ENCODE assay signal across 8 mouse cellular contexts in the genomic region with DNA sequence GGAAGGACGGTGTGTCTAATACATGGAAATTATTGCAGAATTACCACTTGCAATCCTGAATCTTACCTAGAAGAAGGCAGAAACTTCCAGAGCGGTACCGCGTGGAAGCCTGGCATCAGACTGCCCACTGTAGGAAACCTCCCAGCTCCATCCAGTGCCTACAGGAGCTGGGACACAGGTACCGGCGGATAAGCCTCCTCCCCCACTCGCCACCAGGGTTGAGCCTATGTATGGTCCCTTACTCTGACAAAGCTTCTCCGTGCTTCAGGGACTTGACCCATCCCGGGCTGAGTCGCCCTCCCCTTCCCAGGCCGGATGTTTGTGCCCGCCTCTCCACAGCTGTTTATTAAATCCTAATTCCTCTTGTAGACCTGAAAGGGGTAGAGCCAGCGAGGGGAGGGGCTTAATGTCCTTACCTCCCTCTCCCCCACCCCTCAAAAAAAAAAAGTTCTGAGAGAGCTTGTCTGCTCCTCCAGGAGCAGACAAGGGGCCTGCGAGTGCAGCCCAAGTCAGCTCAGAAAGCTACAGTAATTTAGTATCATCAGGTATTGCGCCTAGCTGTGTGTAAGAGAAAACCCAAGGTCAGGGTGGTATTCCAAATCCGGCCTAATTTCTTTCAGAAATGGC. TPM values are rescaled to one million over a fixed set of nuclear protein-coding genes. Genes with fewer than 3 reads are reported as not detected.
DNase-seq lines count a peak whose midpoint lies in the region; ATAC-seq lines count a peak whose summit lies in the region.

No protein-coding gene starts in this region.

- peaks cover 29% of the 10 kb centered on the region for H3K4me1 ChIP-seq in kidney, embryonic 15.5 days
- peaks cover 15% of the 10 kb centered on the region for H3K4me1 ChIP-seq in forebrain, embryonic 13.5 days
- H3K4me1 ChIP-seq in liver, embryonic 11.5 days (replicated peaks; ENCODE audit: control insufficient read depth, insufficient read depth, low read length): peaks cover 21% of the 10 kb centered on the region

- peak overlapping the region; percentile 31; the same call in 1 of the 2 replicates for H3K9ac ChIP-seq in kidney, embryonic 15.5 days
- H3K9ac ChIP-seq in forebrain, embryonic 13.5 days: peak overlapping the region; percentile 34; the same call in 1 of the 2 replicates
- H3K9ac ChIP-seq in liver, embryonic 11.5 days (ENCODE audit: low read depth, low read length): peak overlapping the region; percentile 66

- H3K9me3 ChIP-seq in kidney, embryonic 15.5 days (replicated peaks): no peaks in the 10 kb centered on the region
- H3K9me3 ChIP-seq in forebrain, embryonic 13.5 days (replicated peaks): no peaks in the 10 kb centered on the region
- no peaks in the 10 kb centered on the region for H3K9me3 ChIP-seq in liver, embryonic 11.5 days (ENCODE audit: control insufficient read depth, low read length)

- peak overlapping the region; percentile 83 for H3K4me2 ChIP-seq in kidney, embryonic 15.5 days
- H3K4me2 ChIP-seq in forebrain, embryonic 13.5 days: peak overlapping the region; percentile 78
- peak overlapping the region; percentile 99 for H3K4me2 ChIP-seq in liver, embryonic 11.5 days

- 20% methylated on average over 16 of the region's 16 CpGs for WGBS in kidney, embryonic 15.5 days
- 21% methylated on average over 16 of the region's 16 CpGs for WGBS in forebrain, embryonic 13.5 days
- WGBS in liver, embryonic 11.5 days: 25% methylated on average over 16 of the region's 16 CpGs

- peak overlapping the region; percentile 43 for H3K4me3 ChIP-seq in kidney, embryonic 15.5 days (replicated peaks)
- peak overlapping the region; percentile 40 for H3K4me3 ChIP-seq in forebrain, embryonic 13.5 days
- H3K4me3 ChIP-seq in liver, embryonic 11.5 days (ENCODE audit: low read depth, low read length): peak overlapping the region; percentile 51

- ATAC-seq in kidney, embryonic 15.5 days (replicated peaks; ENCODE audit: low FRiP score): peak; percentile 46
- ATAC-seq in forebrain, embryonic 13.5 days: no peak
- peak; percentile 40; the same call in 1 of the 2 replicates for ATAC-seq in liver, embryonic 11.5 days (replicated peaks; ENCODE audit: low FRiP score)

- peak overlapping the region; percentile 10; the same call in 1 of the 2 replicates for H3K27ac ChIP-seq in kidney, embryonic 15.5 days
- no peak overlapping the region for H3K27ac ChIP-seq in forebrain, embryonic 13.5 days
- peak overlapping the region; percentile 86 for H3K27ac ChIP-seq in liver, embryonic 11.5 days (ENCODE audit: low read depth, low read length)

- H3K36me3 ChIP-seq in kidney, embryonic 15.5 days: no peaks in the 10 kb centered on the region
- H3K36me3 ChIP-seq in forebrain, embryonic 13.5 days (ENCODE audit: poor library complexity, severe bottlenecking): no peaks in the 10 kb centered on the region
- H3K36me3 ChIP-seq in liver, embryonic 11.5 days (ENCODE audit: control insufficient read depth, insufficient read depth, low read length): no peaks in the 10 kb centered on the region

- DNase-seq in kidney, postnatal 10 days: no peak
- no peak for DNase-seq in liver, embryonic 11.5 days (ENCODE audit: low spot score)
- peak; percentile 27 for DNase-seq in neural tube, embryonic 10.5 days (ENCODE audit: extremely low spot score, low spot score)
- DNase-seq in cerebellum, postnatal 36 days: no peak
- no peak for DNase-seq in thymus, postnatal 14 days
- DNase-seq in B cell, adult 2 months: no peak

- H3K27me3 ChIP-seq in kidney, embryonic 15.5 days: no peaks in the 10 kb centered on the region
- no peaks in the 10 kb centered on the region; the same call in 1 of the 2 replicates for H3K27me3 ChIP-seq in forebrain, embryonic 13.5 days
- H3K27me3 ChIP-seq in liver, embryonic 11.5 days (replicated peaks; ENCODE audit: control insufficient read depth, insufficient read depth, low read length): no peaks in the 10 kb centered on the region

RNA-seq across cellular contexts. Expression of gene Hnf1a, which starts 9.3 kb away (rescaled TPM):
- 12.0 and 13.9 TPM in 2 replicates for polyA plus RNA-seq in kidney, embryonic 15.5 days (2015; fragmentation: Nextera tagmentation; extraction: Ambion mirVana)
- 0.05 and 0.06 TPM in 2 replicates for polyA plus RNA-seq in forebrain, embryonic 13.5 days (2015; fragmentation: Nextera tagmentation; extraction: Ambion mirVana)
- 2.7 and 4.1 TPM in 2 replicates for polyA plus RNA-seq in liver, embryonic 11.5 days (2014; fragmentation: Nextera tagmentation; extraction: Ambion mirVana)

RNA-seq across cellular contexts. Expression of gene Sppl3, which starts 30.7 kb away (rescaled TPM):
- 13.6 and 14.8 TPM in 2 replicates for polyA plus RNA-seq in kidney, embryonic 15.5 days (2015; fragmentation: Nextera tagmentation; extraction: Ambion mirVana)
- polyA plus RNA-seq in forebrain, embryonic 13.5 days (2015; fragmentation: Nextera tagmentation; extraction: Ambion mirVana): 16.0 and 16.4 TPM in 2 replicates
- 14.8 and 17.6 TPM in 2 replicates for polyA plus RNA-seq in liver, embryonic 11.5 days (2014; fragmentation: Nextera tagmentation; extraction: Ambion mirVana)

RNA-seq across cellular contexts. Expression of gene 2210016L21Rik, which starts 38.3 kb away (rescaled TPM):
- 62.8 and 68.0 TPM in 2 replicates for polyA plus RNA-seq in kidney, embryonic 15.5 days (2015; fragmentation: Nextera tagmentation; extraction: Ambion mirVana)
- 77.5 and 85.3 TPM in 2 replicates for polyA plus RNA-seq in forebrain, embryonic 13.5 days (2015; fragmentation: Nextera tagmentation; extraction: Ambion mirVana)
- 37.1 and 40.3 TPM in 2 replicates for polyA plus RNA-seq in liver, embryonic 11.5 days (2014; fragmentation: Nextera tagmentation; extraction: Ambion mirVana)

RNA-seq across cellular contexts. Expression of gene Oasl1, which starts 57.2 kb away (rescaled TPM):
- 1.6 and 2.0 TPM in 2 replicates for polyA plus RNA-seq in kidney, embryonic 15.5 days (2015; fragmentation: Nextera tagmentation; extraction: Ambion mirVana)
- polyA plus RNA-seq in forebrain, embryonic 13.5 days (2015; fragmentation: Nextera tagmentation; extraction: Ambion mirVana): 0.15 and 0.28 TPM in 2 replicates
- polyA plus RNA-seq in liver, embryonic 11.5 days (2014; fragmentation: Nextera tagmentation; extraction: Ambion mirVana): 0.36 and 0.55 TPM in 2 replicates
